Mouse (Mus musculus) MEL (cell line): Measurements from ENCODE around the gene Hoxd8. TPM values are rescaled to one million over a fixed set of nuclear protein-coding genes. Genes with fewer than 3 reads are reported as not detected.

Experiments
- DNase-seq: peaks from one replicate; pipeline ENCODE4 v3.0.0; 2011; ENCODE audit warnings: low read depth, low spot score
- H3K27ac ChIP-seq: 2 replicates; pipeline ENCODE4 v1.5.1; 2012; ENCODE audit warnings: low read depth, mild to moderate bottlenecking, control low read depth, low read length, moderate library complexity; ENCODE audit not compliant: control insufficient read depth
- H3K27me3 ChIP-seq, 2 experiments: fragments of 150-350 bp in 1 of 2; sonication (generic) in 1 of 2; 2 replicates each; pipeline ENCODE4 v1.6.1; 2012; ENCODE audit warnings: low read length in 2 of 2, mild to moderate bottlenecking in 2 of 2, improper control_type of control experiment in 1 of 2, moderate library complexity in 1 of 2; ENCODE audit not compliant: insufficient read depth in 2 of 2, control insufficient read depth in 1 of 2
- H3K36me3 ChIP-seq, 2 experiments: 2 replicates each; pipeline ENCODE4 v1.6.1; 2012 to 2014; ENCODE audit warnings: low read length in 2 of 2, improper control_type of control experiment in 1 of 2, inconsistent platforms in 1 of 2, mild to moderate bottlenecking in 1 of 2; ENCODE audit not compliant: insufficient read depth in 2 of 2, control insufficient read depth in 1 of 2
- H3K4me1 ChIP-seq, 2 experiments: fragments of 150-350 bp in 1 of 2; sonication (generic) in 1 of 2; 2 replicates each; pipeline ENCODE4 v1.6.1; 2012; ENCODE audit warnings: low read length in 2 of 2, improper control_type of control experiment in 1 of 2, mild to moderate bottlenecking in 1 of 2; ENCODE audit not compliant: insufficient read depth in 2 of 2, control insufficient read depth in 1 of 2
- H3K4me3 ChIP-seq, 2 experiments: fragments of 150-350 bp in 1 of 2; sonication (generic) in 1 of 2; 2 replicates each; pipeline ENCODE4 v1.5.1; 2012; ENCODE audit warnings: low read depth in 2 of 2, low read length in 2 of 2, mild to moderate bottlenecking in 2 of 2, moderate library complexity in 2 of 2, control low read depth in 1 of 2, improper control_type of control experiment in 1 of 2; ENCODE audit not compliant: control insufficient read depth in 1 of 2, insufficient read depth in 1 of 2
- H3K79me2 ChIP-seq: 2 replicates; pipeline ENCODE4 v1.6.1; 2012; ENCODE audit warnings: mild to moderate bottlenecking, low read length, moderate library complexity; ENCODE audit not compliant: control insufficient read depth, poor library complexity, insufficient read depth
- H3K9ac ChIP-seq: 2 replicates; pipeline ENCODE4 v1.6.1; 2012; ENCODE audit warnings: low read depth, mild to moderate bottlenecking, control low read depth, low read length, moderate library complexity; ENCODE audit not compliant: control insufficient read depth, poor library complexity, severe bottlenecking
- H3K9me3 ChIP-seq: fragments of 150-350 bp; sonication (generic); replicated peaks from 2 replicates; pipeline ENCODE4 v1.6.1; 2012; ENCODE audit warnings: mild to moderate bottlenecking, low read length, improper control_type of control experiment, moderate library complexity; ENCODE audit not compliant: insufficient read depth
- BHLHE40 ChIP-seq: IDR thresholded peaks from 2 replicates; pipeline ENCODE4 v1.6.1; 2012; ENCODE audit warnings: low read depth, mild to moderate bottlenecking, inconsistent platforms, low read length, improper control_type of control experiment, borderline replicate concordance
- CHD2 ChIP-seq: IDR thresholded peaks from 2 replicates; pipeline ENCODE4 v1.6.1; 2011; ENCODE audit warnings: low read length, improper control_type of control experiment
- CTCF ChIP-seq, 3 experiments: IDR thresholded peaks in 2 of 3; conservative IDR thresholded peaks in 1 of 3; 2 replicates each; pipeline ENCODE4 v1.5.1; 2011 to 2012; ENCODE audit warnings: low read length in 3 of 3, low read depth in 2 of 3, mild to moderate bottlenecking in 2 of 3, improper control_type of control experiment in 1 of 3, inconsistent platforms in 1 of 3, mixed read lengths in 1 of 3, moderate library complexity in 1 of 3; ENCODE audit not compliant: control insufficient read depth in 1 of 3, insufficient read depth in 1 of 3, poor library complexity in 1 of 3, severe bottlenecking in 1 of 3
- E2F4 ChIP-seq: IDR thresholded peaks from 2 replicates; pipeline ENCODE4 v1.6.1; 2011; ENCODE audit warnings: low read depth, low read length, improper control_type of control experiment, borderline replicate concordance
- ELF1 ChIP-seq: IDR thresholded peaks from 2 replicates; pipeline ENCODE4 v1.6.1; 2014; ENCODE audit warnings: low read depth, mild to moderate bottlenecking, inconsistent platforms, low read length, improper control_type of control experiment, moderate library complexity
- EP300 ChIP-seq, 2 experiments: IDR thresholded peaks; 2 replicates each; pipeline ENCODE4 v1.6.1; 2011; ENCODE audit warnings: improper control_type of control experiment in 2 of 2, low read length in 2 of 2, low read depth in 1 of 2, mild to moderate bottlenecking in 1 of 2
- ETS1 ChIP-seq: IDR thresholded peaks from 2 replicates; pipeline ENCODE4 v1.6.1; 2012; ENCODE audit warnings: low read depth, mild to moderate bottlenecking, inconsistent platforms, low read length, improper control_type of control experiment, moderate library complexity
- GABPA ChIP-seq: IDR thresholded peaks from 2 replicates; pipeline ENCODE4 v1.6.1; 2012; ENCODE audit warnings: low read depth, mild to moderate bottlenecking, inconsistent platforms, low read length, improper control_type of control experiment, moderate library complexity
- GATA1 ChIP-seq: IDR thresholded peaks from 2 replicates; pipeline ENCODE4 v1.6.1; 2011; ENCODE audit warnings: low read depth, low read length, improper control_type of control experiment
- JUND ChIP-seq: IDR thresholded peaks from 2 replicates; pipeline ENCODE4 v1.6.1; 2011; ENCODE audit warnings: low read depth, mild to moderate bottlenecking, improper control_type of control experiment, low read length
- KAT2A ChIP-seq: conservative IDR thresholded peaks from 2 replicates; pipeline ENCODE4 v1.6.1; 2012; ENCODE audit warnings: low read depth, low read length, improper control_type of control experiment, inconsistent platforms
- MAFK ChIP-seq: IDR thresholded peaks from 2 replicates; pipeline ENCODE4 v1.6.1; 2011; ENCODE audit warnings: low read depth, mild to moderate bottlenecking, low read length, improper control_type of control experiment, borderline replicate concordance
- MAZ ChIP-seq: IDR thresholded peaks from 2 replicates; pipeline ENCODE4 v1.6.1; 2012; ENCODE audit warnings: low read depth, mild to moderate bottlenecking, inconsistent platforms, low read length, improper control_type of control experiment
- MYC ChIP-seq: IDR thresholded peaks from 2 replicates; pipeline ENCODE4 v1.6.1; 2011; ENCODE audit warnings: low read depth, mild to moderate bottlenecking, low read length, improper control_type of control experiment, moderate library complexity
- NRF1 ChIP-seq: IDR thresholded peaks from 2 replicates; pipeline ENCODE4 v1.6.1; 2014; ENCODE audit warnings: low read depth, mild to moderate bottlenecking, inconsistent platforms, low read length, improper control_type of control experiment, moderate library complexity; ENCODE audit not compliant: poor library complexity, insufficient read depth, severe bottlenecking
- RAD21 ChIP-seq: IDR thresholded peaks from 2 replicates; pipeline ENCODE4 v1.6.1; 2011; ENCODE audit warnings: mild to moderate bottlenecking, low read depth, low read length, improper control_type of control experiment
- SIN3A ChIP-seq: IDR thresholded peaks from 2 replicates; pipeline ENCODE4 v1.6.1; 2012; ENCODE audit warnings: low read length, improper control_type of control experiment, inconsistent platforms
- SMC3 ChIP-seq: IDR thresholded peaks from 2 replicates; pipeline ENCODE4 v1.6.1; 2011; ENCODE audit warnings: low read depth, low read length, improper control_type of control experiment
- TAL1 ChIP-seq: IDR thresholded peaks from 2 replicates; pipeline ENCODE4 v1.6.1; 2012; ENCODE audit warnings: mild to moderate bottlenecking, inconsistent platforms, low read length, moderate library complexity, mixed read lengths
- USF2 ChIP-seq, 2 experiments: IDR thresholded peaks; 2 replicates each; pipeline ENCODE4 v1.6.1; 2011 to 2012; ENCODE audit warnings: improper control_type of control experiment in 2 of 2, low read length in 2 of 2, borderline replicate concordance in 1 of 2, inconsistent platforms in 1 of 2, low read depth in 1 of 2, mild to moderate bottlenecking in 1 of 2; ENCODE audit not compliant: insufficient read depth in 1 of 2
- ZMIZ1 ChIP-seq: IDR thresholded peaks from 2 replicates; pipeline ENCODE4 v1.6.1; 2012; ENCODE audit warnings: low read depth, mild to moderate bottlenecking, inconsistent platforms, low read length, improper control_type of control experiment, moderate library complexity
- polyA plus RNA-seq, 2 experiments: library from polyadenylated mRNA; stranded (reverse) in 1 of 2; unstranded in 1 of 2; fragments of >175 nt in 1 of 2; fragments of >200 nt in 1 of 2; gene quantifications; 2 replicates each; pipeline versions ENCODE4 v1.2.1 to v1.2.4; 2012; ENCODE audit warnings: low replicate concordance in 2 of 2, low read depth in 1 of 2; ENCODE audit not compliant: insufficient read length in 2 of 2, insufficient read depth in 1 of 2, missing spikeins in 1 of 2
- total RNA-seq: library from RNA; depleted of rRNA; stranded (reverse); fragments of 300-350 nt; gene quantifications from 2 replicates; pipeline ENCODE4 v1.2.3, GENCODE M21; 2012

Hoxd8 gene
- total and polyA plus RNA-seq, 3 experiments = 4.7 to 7.4 TPM; not detected in 1

DNA sequence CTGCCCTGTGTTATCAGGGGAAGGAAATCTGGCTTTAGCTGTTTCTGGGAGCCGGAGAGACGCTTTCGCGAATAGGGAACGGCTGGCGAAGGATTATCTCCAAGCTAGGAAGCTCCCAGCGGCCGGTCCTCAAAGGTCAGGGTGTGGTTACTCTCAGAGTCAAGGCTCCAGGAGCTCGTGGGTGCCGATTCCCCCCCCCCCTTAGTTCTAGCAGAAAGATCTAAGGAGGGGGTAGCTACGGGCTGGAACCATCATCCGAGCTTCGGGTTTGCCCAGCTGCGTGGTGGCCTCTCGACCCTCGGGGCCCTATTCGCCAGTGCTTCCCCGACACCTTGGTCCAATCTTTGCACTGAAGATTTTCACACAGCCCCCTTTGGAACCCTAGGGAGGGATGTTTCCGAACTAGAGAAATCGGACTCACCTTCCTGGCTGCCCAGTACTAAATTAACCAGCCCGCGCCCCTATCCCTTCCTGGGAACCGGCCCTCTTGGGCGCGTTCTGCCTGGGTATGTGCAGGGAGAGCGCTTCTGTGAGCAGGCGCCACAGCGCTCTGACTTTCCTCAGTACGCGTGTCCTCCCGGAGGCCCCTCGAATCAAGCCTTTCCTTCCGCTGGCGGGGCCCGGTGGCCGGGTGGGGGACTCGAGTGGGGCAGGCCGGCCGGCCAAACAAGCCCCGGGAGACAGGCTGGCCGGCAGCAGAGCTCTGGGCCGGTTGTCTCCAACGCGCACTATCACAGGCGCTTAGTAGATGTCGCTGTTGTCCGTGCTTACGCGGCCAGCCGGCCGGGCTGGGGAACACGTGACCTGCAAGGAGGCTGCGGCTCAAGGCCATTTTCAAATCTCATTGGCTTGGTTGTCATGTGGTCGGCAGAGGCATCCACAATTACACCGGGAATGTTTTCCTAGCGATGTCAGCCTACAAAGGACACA lies 13.1 kb upstream of the Hoxd8 start, which contains the start of gene Hoxd10:
Gene Hoxd10, plus strand, starts transcription at position 903 of the 930 bp plus-strand sequence.
- Histone ChIP-seq H3K36me3 (no peaks in the 10 kb centered on the region), H3K27me3 (no peaks in the 10 kb centered on the region; a peak in 1 of 4 replicates), H3K27ac (no peak within 1 kb of the TSS), H3K79me2 (no peaks in the 10 kb centered on the region), H3K4me3 (no peak within 1 kb of the TSS), H3K9me3 (no peaks in the 10 kb centered on the region), H3K9ac (no peak within 1 kb of the TSS), H3K4me1 (no peaks in the 10 kb centered on the region)
- no peak for DNase-seq
- TF ChIP-seq NRF1 = no peak
- TF ChIP-seq E2F4 = no peak
- TF ChIP-seq ZMIZ1 = no peak
- TF ChIP-seq GATA1 = no peak
- TF ChIP-seq SIN3A = no peak

DNA sequence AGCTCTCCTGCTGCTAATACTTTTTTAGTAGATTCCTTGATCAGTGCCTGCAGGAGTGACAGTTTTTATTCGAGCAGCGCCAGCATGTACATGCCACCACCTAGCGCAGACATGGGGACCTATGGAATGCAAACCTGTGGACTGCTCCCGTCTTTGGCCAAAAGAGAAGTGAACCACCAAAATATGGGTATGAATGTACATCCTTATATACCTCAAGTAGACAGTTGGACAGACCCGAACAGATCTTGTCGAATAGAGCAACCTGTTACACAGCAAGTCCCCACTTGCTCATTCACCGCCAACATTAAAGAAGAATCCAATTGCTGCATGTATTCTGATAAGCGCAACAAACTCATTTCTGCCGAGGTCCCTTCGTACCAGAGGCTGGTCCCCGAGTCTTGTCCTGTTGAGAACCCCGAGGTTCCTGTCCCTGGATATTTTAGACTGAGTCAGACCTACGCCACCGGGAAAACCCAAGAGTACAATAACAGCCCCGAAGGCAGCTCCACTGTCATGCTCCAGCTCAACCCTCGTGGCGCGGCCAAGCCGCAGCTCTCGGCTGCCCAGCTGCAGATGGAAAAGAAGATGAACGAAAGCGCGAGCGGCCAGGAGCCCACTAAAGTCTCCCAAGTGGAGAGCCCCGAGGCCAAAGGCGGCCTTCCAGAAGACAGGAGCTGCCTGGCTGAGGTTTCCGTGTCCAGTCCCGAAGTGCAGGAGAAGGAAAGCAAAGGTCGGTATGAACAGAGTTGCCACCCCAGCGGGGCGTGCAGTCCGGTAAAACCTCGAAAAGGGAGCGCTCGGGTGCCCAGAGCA lies 12.2 kb upstream of the Hoxd8 start:
- H3K27me3 ChIP-seq = no peaks in the 10 kb centered on the region; a peak in 2 of 4 replicates
- no peak for TF ChIP-seq BHLHE40
- no peak for TF ChIP-seq TAL1
- TF ChIP-seq ETS1 = no peak
- no peak for TF ChIP-seq SMC3
- no peak for TF ChIP-seq EP300 (IDR thresholded peaks at IDR 0.05; ENCODE audit: low read depth in 1 of 2, low read length in 2 of 2)
- no peak for TF ChIP-seq ZMIZ1
- TF ChIP-seq ELF1 = no peak
- no peak for TF ChIP-seq KAT2A
- no peak for TF ChIP-seq JUND
- no peak for TF ChIP-seq GABPA
- no peak for TF ChIP-seq CTCF (IDR thresholded peaks at IDR 0.05 in 2 of 3, conservative IDR thresholded peaks at IDR 0.05 in 1 of 3; ENCODE audit: control insufficient read depth in 1 of 3, insufficient read depth in 1 of 3, low read depth in 2 of 3, low read length in 3 of 3, poor library complexity in 1 of 3, severe bottlenecking in 1 of 3)
- no peak for TF ChIP-seq CHD2
- no peak for TF ChIP-seq MYC
- TF ChIP-seq GATA1 = no peak
- no peak for TF ChIP-seq USF2 (IDR thresholded peaks at IDR 0.05; ENCODE audit: borderline replicate concordance in 1 of 2, insufficient read depth in 1 of 2, low read depth in 1 of 2, low read length in 2 of 2)
- TF ChIP-seq RAD21 = no peak
- TF ChIP-seq MAZ = no peak
- TF ChIP-seq MAFK = no peak
- TF ChIP-seq, all 39 proteins: peak for 0
- H3K4me3 ChIP-seq = no peak overlapping the region
- no peaks in the 10 kb centered on the region for H3K79me2 ChIP-seq
- no peaks in the 10 kb centered on the region for H3K9me3 ChIP-seq
- H3K36me3 ChIP-seq = no peaks in the 10 kb centered on the region
- no peak overlapping the region for H3K27ac ChIP-seq
- no peak for DNase-seq
- H3K4me1 ChIP-seq = no peaks in the 10 kb centered on the region
- no peak overlapping the region for H3K9ac ChIP-seq
